Mouse (Mus musculus) myocyte (in vitro differentiated cells): ENCODE results near the gene Slc28a2. TPM values are rescaled to one million over a fixed set of nuclear protein-coding genes. Genes with fewer than 3 reads are reported as not detected.
"Not testable (repeated sequence)": the region's sequence is repeated elsewhere in the genome, so short reads cannot be mapped to it uniquely, and the experiment has no call there.

Experiments used
- H3K27me3 ChIP-seq: one replicate; pipeline ENCODE4 v1.6.1; 2011; ENCODE audit not compliant: control insufficient read depth, insufficient read depth, insufficient read length
- H3K36me3 ChIP-seq: one replicate; pipeline ENCODE4 v1.6.1; 2011; ENCODE audit not compliant: control insufficient read depth, insufficient read depth
- H3K4me2 ChIP-seq: one replicate; pipeline ENCODE4 v1.6.1; 2011; ENCODE audit warnings: low read depth, control low read depth
- H3K4me3 ChIP-seq: one replicate; pipeline ENCODE4 v1.5.1; 2011; ENCODE audit warnings: mild to moderate bottlenecking, control low read depth, moderate library complexity
- H3K79me2 ChIP-seq: one replicate; pipeline ENCODE4 v1.6.1; 2011; ENCODE audit not compliant: control insufficient read depth, insufficient read depth
- H3ac ChIP-seq: one replicate; pipeline ENCODE4 v1.6.1; 2011; ENCODE audit not compliant: control insufficient read depth, insufficient read length
- CEBPB ChIP-seq: IDR thresholded peaks from 2 replicates; pipeline ENCODE4 v1.6.1; 2011; ENCODE audit warnings: mild to moderate bottlenecking, moderate library complexity; ENCODE audit not compliant: poor library complexity, insufficient read depth, severe bottlenecking
- E2F4 ChIP-seq: IDR thresholded peaks from one replicate; pipeline ENCODE4 v1.6.1; 2011; ENCODE audit warnings: mild to moderate bottlenecking, control low read depth, moderate library complexity; ENCODE audit not compliant: insufficient read depth
- MAX ChIP-seq: IDR thresholded peaks from one replicate; pipeline ENCODE4 v1.6.1; 2011; ENCODE audit warnings: low read depth, mild to moderate bottlenecking, control low read depth
- MYOD1 ChIP-seq, 3 experiments: IDR thresholded peaks; one replicate each; pipeline ENCODE4 v1.6.1; 2011; ENCODE audit warnings: control low read depth in 2 of 3, low read depth in 2 of 3, mild to moderate bottlenecking in 2 of 3, moderate library complexity in 1 of 3; ENCODE audit not compliant: insufficient read length in 2 of 3, control insufficient read depth in 1 of 3
- MYOG ChIP-seq, 3 experiments: IDR thresholded peaks; one replicate each; pipeline ENCODE4 v1.6.1; 2011; ENCODE audit warnings: control low read depth in 2 of 3, low read depth in 2 of 3, mild to moderate bottlenecking in 2 of 3; ENCODE audit not compliant: insufficient read length in 2 of 3, control insufficient read depth in 1 of 3, insufficient read depth in 1 of 3
- POLR2A ChIP-seq: IDR thresholded peaks from one replicate; pipeline ENCODE4 v1.6.1; 2011; ENCODE audit warnings: low read depth, mild to moderate bottlenecking, control low read depth, moderate library complexity; ENCODE audit not compliant: insufficient read length
- POLR2AphosphoS2 ChIP-seq: IDR thresholded peaks from one replicate; pipeline ENCODE4 v1.6.1; 2011; ENCODE audit warnings: low read depth, control low read depth; ENCODE audit not compliant: insufficient read length
- REST ChIP-seq: IDR thresholded peaks from one replicate; pipeline ENCODE4 v1.6.1; 2011; ENCODE audit warnings: mild to moderate bottlenecking, control low read depth, moderate library complexity; ENCODE audit not compliant: insufficient read depth, insufficient read length
- SRF ChIP-seq: IDR thresholded peaks from one replicate; pipeline ENCODE4 v1.6.1; 2011; ENCODE audit warnings: low read depth; ENCODE audit not compliant: control insufficient read depth, insufficient read length
- TCF12 ChIP-seq: IDR thresholded peaks from one replicate; pipeline ENCODE4 v1.6.1; 2011; ENCODE audit warnings: mild to moderate bottlenecking, control low read depth; ENCODE audit not compliant: poor library complexity, insufficient read depth, severe bottlenecking
- TCF3 ChIP-seq: IDR thresholded peaks from one replicate; pipeline ENCODE4 v1.6.1; 2011; ENCODE audit warnings: low read depth, control low read depth; ENCODE audit not compliant: insufficient read length
- USF1 ChIP-seq: IDR thresholded peaks from one replicate; pipeline ENCODE4 v1.6.1; 2011; ENCODE audit warnings: low read depth, mild to moderate bottlenecking, control low read depth, moderate library complexity
- polyA plus RNA-seq: library from polyadenylated mRNA; unstranded; fragments of >200 nt; fragmentation: generic; extraction: Trizol; gene quantifications from one replicate; pipeline ENCODE4 v1.2.1, GENCODE M21; 2012; ENCODE audit warnings: missing spikeins

Slc28a2 gene
- polyA plus RNA-seq, 1 experiment: not detected

- no peak for TF ChIP-seq E2F4
- no peak for TF ChIP-seq TCF12
- TF ChIP-seq MYOG (IDR thresholded peaks at IDR 0.05; ENCODE audit: control insufficient read depth in 1 of 3, insufficient read depth in 1 of 3, insufficient read length in 2 of 3, low read depth in 2 of 3): no peak
- TF ChIP-seq USF1: no peak
- no peak for TF ChIP-seq TCF3
- no peak for TF ChIP-seq POLR2AphosphoS2
- no peak for TF ChIP-seq MYOD1 (IDR thresholded peaks at IDR 0.05; ENCODE audit: control insufficient read depth in 1 of 3, insufficient read length in 2 of 3, low read depth in 2 of 3)
- TF ChIP-seq REST: no peak
- TF ChIP-seq SRF: no peak
- TF ChIP-seq MAX: no peak
- TF ChIP-seq POLR2A: no peak
- TF ChIP-seq CEBPB: no peak
- Histone ChIP-seq H3K4me3 (no peak overlapping the region), H3K36me3 (no peaks in the 10 kb centered on the region), H3ac (no peak overlapping the region), H3K4me2 (no peak overlapping the region), H3K79me2 (no peaks in the 10 kb centered on the region), H3K27me3 (peaks cover 6% of the 10 kb centered on the region)
Observed at GRCm38 (mm10) chr2:122396150-122396549, 30.1 kb upstream of the Slc28a2 start.

GRCm38 (mm10) chr2:122407607-122408006 is 18.7 kb upstream of the Slc28a2 start:
- Histone ChIP-seq H3K36me3 (no peaks in the 10 kb centered on the region), H3K4me2 (no peak overlapping the region), H3K4me3 (no peak overlapping the region), H3K27me3 (no peaks in the 10 kb centered on the region), H3ac (no peak overlapping the region), H3K79me2 (no peaks in the 10 kb centered on the region)
- TF ChIP-seq MYOD1 (IDR thresholded peaks at IDR 0.05; ENCODE audit: control insufficient read depth in 1 of 3, insufficient read length in 2 of 3, low read depth in 2 of 3) (no peak), TCF12 (no peak), MAX (no peak), SRF (no peak), REST (no peak)

- H3ac ChIP-seq: no peak overlapping the region
- no peaks in the 10 kb centered on the region for H3K79me2 ChIP-seq
- no peak overlapping the region for H3K4me3 ChIP-seq
- no peak for TF ChIP-seq POLR2A
- H3K4me2 ChIP-seq: no peak overlapping the region
- H3K36me3 ChIP-seq: no peaks in the 10 kb centered on the region
- H3K27me3 ChIP-seq: no peaks in the 10 kb centered on the region
Observed at GRCm38 (mm10) chr2:122408928-122409327, 17.3 kb upstream of the Slc28a2 start.

- not testable (repeated sequence) for H3K36me3 ChIP-seq, H3K27me3 ChIP-seq, H3K4me2 ChIP-seq, H3ac ChIP-seq, H3K79me2 ChIP-seq, H3K4me3 ChIP-seq
Observed at GRCm38 (mm10) chr2:122426645-122427044, 368 bp downstream of the Slc28a2 start.

GRCm38 (mm10) chr2:122438706-122439482 is 12.6 kb downstream of the Slc28a2 start:
- H3ac ChIP-seq: not testable (repeated sequence)

GRCm38 (mm10) chr2:122440521-122440920 is 14.2 kb downstream of the Slc28a2 start:
- not testable (repeated sequence) for H3K4me3 ChIP-seq, H3K27me3 ChIP-seq, H3K4me2 ChIP-seq, H3ac ChIP-seq, H3K36me3 ChIP-seq, H3K79me2 ChIP-seq

More at GRCm38 (mm10) chr2:122438706-122439482, 12.6 kb downstream of the Slc28a2 start:
- not testable (repeated sequence) for H3K4me3 ChIP-seq, H3K36me3 ChIP-seq, H3K79me2 ChIP-seq, H3K27me3 ChIP-seq, H3K4me2 ChIP-seq
